Mouse (Mus musculus): ENCODE measurements around the gene March5.

The March5 gene

DNA sequence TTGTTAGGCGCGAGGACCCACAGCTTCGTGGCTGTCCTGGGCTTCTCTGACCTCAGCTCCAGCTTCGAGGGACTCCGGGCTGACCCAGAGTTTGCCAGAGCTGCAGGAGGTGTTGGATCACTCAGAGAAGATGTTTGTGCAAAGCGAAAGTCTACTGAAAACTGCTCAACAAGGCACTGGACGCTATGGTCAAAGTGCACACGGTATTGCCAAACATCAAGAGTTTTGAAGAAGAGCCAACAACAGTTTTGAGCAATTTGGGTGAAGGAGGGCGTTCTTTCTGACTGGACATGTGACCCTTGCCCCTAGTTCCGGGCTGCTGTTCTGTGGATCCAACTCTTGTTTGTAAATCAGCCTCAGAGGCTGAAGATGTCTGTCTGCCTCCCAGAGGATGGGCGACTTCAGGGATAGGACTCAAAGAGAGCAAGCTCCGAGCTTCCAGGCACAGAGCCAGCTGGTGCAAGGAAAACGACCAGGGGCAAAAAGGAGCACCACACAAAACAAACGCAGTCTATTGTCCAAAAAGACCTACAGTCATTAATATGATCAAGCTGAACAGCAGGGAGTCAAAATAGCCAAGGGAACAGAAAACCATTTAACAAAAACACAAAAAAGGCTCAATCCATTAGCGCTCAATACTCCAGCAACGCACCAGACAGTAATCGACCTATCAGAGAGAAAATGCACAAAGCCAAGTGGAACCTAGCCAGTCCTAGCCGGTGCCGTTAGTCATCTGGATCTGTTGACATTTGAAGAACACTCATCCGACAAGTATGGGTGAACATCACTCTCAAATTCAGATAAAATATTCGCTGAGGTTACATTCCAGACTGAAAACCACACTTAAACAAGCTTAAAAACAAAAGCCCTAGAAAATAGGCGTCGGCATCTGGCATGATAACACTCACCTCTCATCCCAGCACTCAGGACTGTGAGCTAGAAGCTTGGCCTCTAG is 56.9 kb downstream of the March5 start:
- peak; percentile 7 for DNase-seq (ENCODE audit: low spot score)

DNA sequence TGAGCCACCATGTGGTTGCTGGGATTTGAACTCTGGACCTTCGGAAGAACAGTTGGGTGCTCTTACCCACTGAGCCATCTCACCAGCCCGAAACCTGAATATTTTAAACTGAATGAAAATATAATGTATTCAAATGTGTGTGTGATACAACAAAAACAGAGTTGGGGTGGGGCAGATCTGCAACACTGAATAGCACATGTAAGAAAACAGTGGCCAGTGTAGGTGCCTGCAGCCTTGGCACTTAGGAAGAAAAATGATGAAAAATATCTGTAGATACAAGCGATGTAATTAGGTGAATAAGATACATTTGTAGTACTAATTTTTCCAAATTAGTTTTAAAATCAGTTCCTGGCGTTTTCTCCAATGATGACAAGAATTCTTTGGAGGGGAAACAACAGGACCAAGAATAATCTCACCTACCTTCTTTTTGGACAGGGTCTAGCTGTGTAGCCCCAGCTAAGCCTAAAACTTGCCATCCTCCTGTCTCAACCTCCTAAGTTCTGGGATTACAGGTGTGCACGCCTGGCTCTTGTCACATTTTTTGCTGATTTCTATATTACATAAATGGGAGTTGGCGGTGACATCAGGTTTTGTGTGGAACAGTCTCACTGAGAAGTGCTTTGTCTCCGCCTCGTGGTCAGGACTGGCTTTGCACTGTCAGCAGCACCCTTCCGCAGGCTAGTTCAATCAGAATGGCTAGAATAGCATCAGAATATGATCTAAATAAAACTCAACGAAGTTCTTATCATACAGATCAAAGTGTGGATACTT is 58.2 kb downstream of the March5 start:
- peak; percentile 90 for DNase-seq (ENCODE audit: low spot score)

DNA sequence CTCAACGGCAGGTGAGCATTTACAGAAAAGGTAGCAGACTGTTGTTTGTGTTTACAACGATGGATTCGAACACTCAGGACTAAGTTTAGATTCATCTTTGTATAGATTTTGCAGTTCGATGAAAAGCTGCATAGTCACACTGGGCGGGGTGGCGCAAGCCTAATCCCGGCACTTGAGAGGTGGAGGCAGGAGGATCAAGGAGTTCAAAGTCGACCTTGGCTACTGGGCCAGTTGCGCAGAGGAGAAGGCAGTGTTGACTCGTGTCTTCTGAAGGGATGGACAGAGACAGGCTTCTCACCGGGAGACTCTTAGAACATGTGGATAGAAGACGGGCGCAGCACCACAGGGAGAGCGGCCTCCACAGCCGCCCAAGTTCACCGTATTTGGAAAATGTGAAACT is 61.8 kb downstream of the March5 start:
- DNase-seq (ENCODE audit: low spot score), result no peak

Data from embryo, embryonic 10 days (tissue).